Comparison of ENCODE assay signal across 9 mouse cellular contexts in genomic region chr6:24894874-24895183, GRCm38 (mm10). TPM values are rescaled to one million over a fixed set of nuclear protein-coding genes. Genes with fewer than 3 reads are reported as not detected.
DNase-seq lines count a peak whose midpoint lies in the region; ATAC-seq and TF ChIP-seq lines count a peak whose summit lies in the region.
"Had no signal": no experiment of that assay in that cellular context is flagged by ENCODE, and none has a peak within 500 bp of the region (broad histone marks: within the 10 kb centered on the region; RNA-seq: fewer than 3 reads in every experiment).

No protein-coding gene starts in this region.

- no peak for ATAC-seq in limb, embryonic 12.5 days (ENCODE audit: insufficient number of reproducible peaks, insufficient read depth, low FRiP score, low TSS enrichment, low read depth)
- ATAC-seq in embryonic facial prominence, embryonic 14.5 days (ENCODE audit: low read depth) = no peak
- ATAC-seq in hindbrain, embryonic 14.5 days (ENCODE audit: low FRiP score) = 0 out of 2 replicates have a peak, but pooled peaks have one; percentile 17

- no peaks in the 10 kb centered on the region for H3K27me3 ChIP-seq in limb, embryonic 12.5 days
- H3K27me3 ChIP-seq in limb, embryonic 10.5 days (ENCODE audit: low read depth, poor library complexity, severe bottlenecking) = no peaks in the 10 kb centered on the region
- H3K27me3 ChIP-seq in embryonic facial prominence, embryonic 14.5 days (replicated peaks; ENCODE audit: control insufficient read depth, insufficient read depth, low read length) = no peaks in the 10 kb centered on the region
- no peaks in the 10 kb centered on the region for H3K27me3 ChIP-seq in hindbrain, embryonic 14.5 days (ENCODE audit: control insufficient read depth, insufficient read depth, low read length)
- no peaks in the 10 kb centered on the region for H3K27me3 ChIP-seq in myocyte (ENCODE audit: control insufficient read depth, insufficient read depth, insufficient read length)

- peak overlapping the region; percentile 7 for H3K4me2 ChIP-seq in limb, embryonic 12.5 days
- H3K4me2 ChIP-seq in embryonic facial prominence, embryonic 14.5 days (ENCODE audit: low read depth, low read length) = peak overlapping the region; percentile 26; the same call in 1 of the 2 replicates
- no peak overlapping the region; the same call in 1 of the 2 replicates for H3K4me2 ChIP-seq in hindbrain, embryonic 14.5 days (replicated peaks)
- H3K4me2 ChIP-seq in myocyte (ENCODE audit: low read depth) = peak overlapping the region; percentile 81

- H3K4me3 ChIP-seq in limb, embryonic 12.5 days (replicated peaks) = no peak overlapping the region
- no peak overlapping the region for H3K4me3 ChIP-seq in limb, embryonic 10.5 days
- no peak overlapping the region for H3K4me3 ChIP-seq in embryonic facial prominence, embryonic 14.5 days (ENCODE audit: low read depth, low read length)
- no peak overlapping the region for H3K4me3 ChIP-seq in hindbrain, embryonic 14.5 days (replicated peaks; ENCODE audit: low read length)
- peak overlapping the region; percentile 7 for H3K4me3 ChIP-seq in myocyte

- WGBS in limb, embryonic 12.5 days = 48% methylated on average over 2 of the region's 2 CpGs
- 53% methylated on average over 2 of the region's 2 CpGs for WGBS in limb, embryonic 10.5 days
- WGBS in embryonic facial prominence, embryonic 14.5 days = 42% methylated on average over 2 of the region's 2 CpGs
- WGBS in hindbrain, embryonic 14.5 days = 42% methylated on average over 2 of the region's 2 CpGs

- H3ac ChIP-seq in myocyte (ENCODE audit: control insufficient read depth, insufficient read length) = no peak overlapping the region

- H3K27ac ChIP-seq in limb, embryonic 12.5 days = no peak overlapping the region
- no peak overlapping the region for H3K27ac ChIP-seq in limb, embryonic 10.5 days
- H3K27ac ChIP-seq in embryonic facial prominence, embryonic 14.5 days (replicated peaks; ENCODE audit: low read depth, low read length) = no peak overlapping the region
- H3K27ac ChIP-seq in hindbrain, embryonic 14.5 days = no peak overlapping the region

- no peak for DNase-seq in limb, embryonic 10.5 days (ENCODE audit: low spot score)
- no peak for DNase-seq in embryonic facial prominence, embryonic 14.5 days (ENCODE audit: low spot score)
- no peak for DNase-seq in hindbrain, embryonic 14.5 days (ENCODE audit: low spot score)
- DNase-seq in cerebellum, postnatal 25 days = no peak
- DNase-seq in ovary, postnatal 14 days (ENCODE audit: low spot score) = no peak

- no peaks in the 10 kb centered on the region for H3K79me2 ChIP-seq in myocyte (ENCODE audit: control insufficient read depth, insufficient read depth)

- H3K36me3 ChIP-seq in limb, embryonic 12.5 days = no peaks in the 10 kb centered on the region
- H3K36me3 ChIP-seq in limb, embryonic 10.5 days = no peaks in the 10 kb centered on the region
- H3K36me3 ChIP-seq in embryonic facial prominence, embryonic 14.5 days (ENCODE audit: control insufficient read depth, insufficient read depth, low read length) = no peaks in the 10 kb centered on the region
- no peaks in the 10 kb centered on the region for H3K36me3 ChIP-seq in hindbrain, embryonic 14.5 days (replicated peaks; ENCODE audit: control insufficient read depth, insufficient read depth)
- no peaks in the 10 kb centered on the region for H3K36me3 ChIP-seq in myocyte (ENCODE audit: control insufficient read depth, insufficient read depth)

- H3K9me3 ChIP-seq in limb, embryonic 12.5 days = no peaks in the 10 kb centered on the region
- no peaks in the 10 kb centered on the region for H3K9me3 ChIP-seq in limb, embryonic 10.5 days (replicated peaks)
- H3K9me3 ChIP-seq in embryonic facial prominence, embryonic 14.5 days (ENCODE audit: control insufficient read depth, low read length) = no peaks in the 10 kb centered on the region
- no peaks in the 10 kb centered on the region for H3K9me3 ChIP-seq in hindbrain, embryonic 14.5 days (ENCODE audit: control insufficient read depth, low read length)

- H3K9ac ChIP-seq in limb, embryonic 12.5 days (replicated peaks) = no peak overlapping the region
- no peak overlapping the region for H3K9ac ChIP-seq in embryonic facial prominence, embryonic 14.5 days (ENCODE audit: low read depth, low read length)
- H3K9ac ChIP-seq in hindbrain, embryonic 14.5 days = no peak overlapping the region

- no peak for TF ChIP-seq POLR2A in myocyte (IDR thresholded peaks at IDR 0.05; ENCODE audit: insufficient read length, low read depth)

- H3K4me1 ChIP-seq in limb, embryonic 12.5 days (replicated peaks) = no peaks in the 10 kb centered on the region
- no peaks in the 10 kb centered on the region for H3K4me1 ChIP-seq in limb, embryonic 10.5 days
- H3K4me1 ChIP-seq in embryonic facial prominence, embryonic 14.5 days (ENCODE audit: control insufficient read depth, insufficient read depth, low read length) = no peaks in the 10 kb centered on the region
- no peaks in the 10 kb centered on the region for H3K4me1 ChIP-seq in hindbrain, embryonic 14.5 days (replicated peaks; ENCODE audit: control insufficient read depth, insufficient read depth, low read length)

TF ChIP-seq in myocyte, 11 proteins besides CTCF, POLR2A, EP300 and RAD21:
- TF ChIP-seq MYOD1 (IDR thresholded peaks at IDR 0.05; ENCODE audit: control insufficient read depth in 1 of 3, insufficient read length in 2 of 3, low read depth in 2 of 3) = no peak
- no peak for TF ChIP-seq USF1 (IDR thresholded peaks at IDR 0.05; ENCODE audit: low read depth)
- TF ChIP-seq REST (IDR thresholded peaks at IDR 0.05; ENCODE audit: insufficient read depth, insufficient read length) = no peak
- no peak for TF ChIP-seq SRF (IDR thresholded peaks at IDR 0.05; ENCODE audit: control insufficient read depth, insufficient read length, low read depth)
- no peak for TF ChIP-seq MAX (IDR thresholded peaks at IDR 0.05; ENCODE audit: low read depth)
- TF ChIP-seq POLR2AphosphoS2 (IDR thresholded peaks at IDR 0.05; ENCODE audit: insufficient read length, low read depth) = no peak
- TF ChIP-seq E2F4 (IDR thresholded peaks at IDR 0.05; ENCODE audit: insufficient read depth) = no peak
- TF ChIP-seq MYOG (IDR thresholded peaks at IDR 0.05; ENCODE audit: control insufficient read depth in 1 of 3, insufficient read depth in 1 of 3, insufficient read length in 2 of 3, low read depth in 2 of 3) = no peak
- TF ChIP-seq CEBPB (IDR thresholded peaks at IDR 0.05; ENCODE audit: insufficient read depth, poor library complexity, severe bottlenecking) = no peak
- TF ChIP-seq TCF3 (IDR thresholded peaks at IDR 0.05; ENCODE audit: insufficient read length, low read depth) = no peak
- TF ChIP-seq TCF12 (IDR thresholded peaks at IDR 0.05; ENCODE audit: insufficient read depth, poor library complexity, severe bottlenecking) = no peak

RNA-seq across cellular contexts. Expression of gene Hyal5, which starts 37.0 kb away (rescaled TPM):
- polyA plus RNA-seq in limb, embryonic 12.5 days (2016; fragmentation: Nextera tagmentation; extraction: Ambion mirVana) = not detected in 2 replicates
- not detected in 2 replicates for polyA plus RNA-seq in limb, embryonic 10.5 days (2016; fragmentation: Nextera tagmentation; extraction: Ambion mirVana)
- polyA plus RNA-seq in embryonic facial prominence, embryonic 14.5 days (2014; fragmentation: Nextera tagmentation; extraction: Ambion mirVana) = not detected in 2 replicates
- polyA plus RNA-seq in hindbrain, embryonic 14.5 days (2014; fragmentation: Nextera tagmentation; extraction: Ambion mirVana) = not detected in 2 replicates
- not detected for polyA plus RNA-seq in myocyte (2012; fragmentation: generic; extraction: Trizol)
- polyA plus RNA-seq: Patski; spleen, adult 2 months had no signal
